Mouse (Mus musculus): ENCODE measurements around the gene Tmem178b.

Tmem178b gene

GRCm38 (mm10) chr6:40161381-40161780 lies 288.3 kb downstream of the Tmem178b start:
- DNase-seq (ENCODE audit: low spot score), result no peak

GRCm38 (mm10) chr6:40173559-40173958 lies 300.5 kb downstream of the Tmem178b start:
- no peak for DNase-seq (ENCODE audit: low spot score)

GRCm38 (mm10) chr6:40177870-40178269 lies 304.8 kb downstream of the Tmem178b start:
- peak; percentile 37 for DNase-seq (ENCODE audit: low spot score)

DNA sequence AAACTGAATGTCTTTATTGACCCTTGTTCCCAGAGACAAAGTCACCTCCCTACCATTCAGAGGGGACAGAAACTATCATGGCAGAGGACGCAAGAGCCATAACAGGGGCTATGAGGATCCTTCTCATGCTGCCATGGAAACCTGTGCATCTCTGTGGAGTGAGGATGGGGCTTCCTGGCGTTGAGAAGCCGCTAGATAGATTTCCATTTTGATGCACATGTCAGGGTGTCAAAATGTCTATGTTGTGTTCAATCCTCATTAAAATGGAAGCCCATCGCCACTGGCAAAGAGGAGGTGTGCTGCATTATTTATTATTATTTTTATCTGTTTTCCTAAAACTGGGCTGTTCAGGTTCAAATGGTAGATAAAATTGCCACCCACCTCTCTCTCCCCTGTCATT lies 307.5 kb downstream of the Tmem178b start:
- DNase-seq (ENCODE audit: low spot score), result no peak

- DNase-seq (ENCODE audit: low spot score), result no peak
Observed at GRCm38 (mm10) chr6:40200661-40201060, 327.6 kb downstream of the Tmem178b start.

DNA sequence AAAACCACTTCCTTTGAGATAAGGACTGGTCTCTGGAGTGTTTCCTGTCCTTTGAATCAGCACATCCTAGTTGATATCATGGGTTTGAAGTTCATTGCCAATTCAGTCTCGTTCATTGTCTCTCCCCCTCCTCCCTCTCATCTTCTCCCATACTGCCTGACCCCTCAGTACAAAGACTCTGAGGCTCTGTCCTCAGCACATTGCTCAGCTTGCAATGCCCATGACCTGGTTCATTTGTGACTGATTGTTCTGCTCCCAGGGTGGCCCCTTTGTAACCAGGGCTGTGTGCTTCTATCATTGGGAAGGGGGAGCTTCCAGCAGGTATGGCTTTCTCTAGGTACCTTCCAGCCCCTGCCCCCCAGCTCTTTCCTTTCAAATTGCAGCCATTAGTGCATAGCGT lies 329.5 kb downstream of the Tmem178b start:
- DNase-seq (ENCODE audit: low spot score), result no peak

- DNase-seq (ENCODE audit: low spot score), result no peak
Observed at GRCm38 (mm10) chr6:40205380-40205779, 332.3 kb downstream of the Tmem178b start.

GRCm38 (mm10) chr6:40208014-40208413 lies 334.9 kb downstream of the Tmem178b start:
- DNase-seq (ENCODE audit: low spot score), result no peak

- DNase-seq (ENCODE audit: low spot score), result no peak
Observed at GRCm38 (mm10) chr6:40209172-40209571, 336.1 kb downstream of the Tmem178b start.

GRCm38 (mm10) chr6:40217154-40217553 lies 344.1 kb downstream of the Tmem178b start:
- no peak for DNase-seq (ENCODE audit: low spot score)

DNA sequence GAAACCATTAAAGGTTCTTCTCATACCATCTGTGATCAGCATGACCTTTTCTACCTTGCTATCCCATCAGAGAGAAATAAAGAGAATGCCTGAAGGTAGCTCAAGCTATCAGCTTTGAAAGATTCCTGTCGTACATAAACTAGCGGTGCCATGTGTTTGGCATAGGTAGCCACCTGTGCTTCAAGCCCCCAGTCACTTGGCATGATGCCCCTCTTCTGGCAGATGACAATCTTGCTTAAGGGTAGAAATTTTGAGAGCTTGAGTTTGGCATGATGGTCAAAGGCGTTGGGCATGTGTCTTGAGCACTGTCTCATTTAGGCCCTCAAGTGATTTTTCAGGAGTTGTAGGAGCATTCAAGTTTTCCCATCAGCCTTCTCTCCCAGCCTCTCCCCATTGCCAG lies 344.6 kb downstream of the Tmem178b start:
- no peak for DNase-seq (ENCODE audit: low spot score)

DNA sequence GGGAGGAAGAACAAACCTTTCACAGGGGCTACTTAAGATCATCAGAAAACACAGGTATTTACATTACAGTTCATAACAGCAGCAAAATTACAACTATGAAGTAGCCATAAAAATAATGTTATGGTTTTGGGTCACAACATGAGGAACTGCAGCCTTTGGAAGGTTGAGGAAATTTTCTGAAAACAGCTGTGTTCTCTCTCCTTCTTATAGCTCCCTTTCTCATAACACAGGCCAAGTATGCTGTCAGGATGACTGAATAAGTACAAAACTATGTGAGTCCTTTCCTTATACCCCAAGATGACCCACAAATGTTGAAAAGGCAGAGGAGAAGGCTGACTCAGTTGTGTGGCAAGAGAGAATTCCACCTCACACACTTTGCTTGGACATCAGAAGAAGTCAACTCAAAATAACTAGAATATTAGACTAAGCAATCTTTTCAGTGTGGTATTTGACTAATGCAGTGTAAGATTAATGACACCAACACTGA lies 347.6 kb downstream of the Tmem178b start:
- DNase-seq (ENCODE audit: low spot score), result no peak

DNA sequence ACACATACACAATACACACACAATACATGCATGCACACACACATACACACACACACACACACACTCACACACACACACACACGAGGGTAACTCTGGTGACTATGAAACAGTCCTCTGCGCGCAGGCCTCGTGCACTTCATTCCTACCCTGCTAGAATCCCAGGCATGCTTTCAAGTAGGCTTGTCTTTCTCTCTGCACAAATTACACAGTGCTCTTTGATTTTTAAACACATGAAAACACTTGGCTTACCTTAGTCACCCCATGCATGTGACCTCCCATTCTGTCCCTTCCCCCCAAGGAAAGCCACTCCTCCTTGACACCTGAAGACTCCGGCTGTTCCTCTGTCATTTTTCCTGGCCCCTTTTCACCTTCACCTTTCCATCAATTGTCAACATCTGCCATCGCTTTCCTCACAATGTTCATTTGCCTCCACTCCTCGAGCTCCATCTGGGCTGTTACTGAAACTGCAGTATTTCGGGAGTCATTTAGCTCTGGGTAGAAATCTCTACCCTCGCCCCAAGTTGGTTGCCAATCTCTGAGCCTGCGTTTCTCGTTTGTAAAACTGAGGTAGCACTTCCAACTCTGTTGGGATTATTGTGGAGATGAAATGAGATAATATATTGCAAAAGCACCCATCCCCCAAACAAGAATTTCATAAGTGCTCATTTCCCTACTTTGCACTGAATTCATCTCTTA lies 352.7 kb downstream of the Tmem178b start:
- no peak for DNase-seq (ENCODE audit: low spot score)

- no peak for DNase-seq (ENCODE audit: low spot score)
Observed at GRCm38 (mm10) chr6:40228981-40229380, 355.9 kb downstream of the Tmem178b start.

GRCm38 (mm10) chr6:40229985-40230384 lies 356.9 kb downstream of the Tmem178b start:
- DNase-seq (ENCODE audit: low spot score), result no peak

- no peak for DNase-seq (ENCODE audit: low spot score)
Observed at GRCm38 (mm10) chr6:40234066-40234465, 361.0 kb downstream of the Tmem178b start.

- DNase-seq (ENCODE audit: low spot score), result peak; percentile 57
Observed at GRCm38 (mm10) chr6:40235793-40236470, 362.9 kb downstream of the Tmem178b start.

GRCm38 (mm10) chr6:40236841-40237765 lies 364.0 kb downstream of the Tmem178b start:
- no peak for DNase-seq (ENCODE audit: low spot score)

- no peak for DNase-seq (ENCODE audit: low spot score)
Observed at GRCm38 (mm10) chr6:40238857-40239256, 365.8 kb downstream of the Tmem178b start.

DNA sequence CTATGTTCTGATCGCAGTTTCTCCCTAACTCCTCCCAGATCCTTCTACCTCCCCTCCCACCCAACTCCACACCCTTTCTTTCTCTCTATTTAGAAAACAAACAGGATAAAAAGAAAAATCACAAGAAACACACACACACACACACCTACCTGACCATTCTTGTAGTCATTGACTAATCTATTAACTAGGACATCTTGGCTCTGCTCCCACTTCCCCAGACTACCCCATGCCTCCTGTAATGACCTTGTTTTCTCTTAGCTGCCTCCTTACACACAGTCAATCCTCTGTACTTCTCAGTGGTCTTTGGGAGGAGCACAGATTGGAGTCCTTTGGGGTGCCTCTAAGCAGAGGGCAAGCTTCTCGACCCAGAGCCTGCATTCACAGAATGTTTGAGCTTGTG lies 367.6 kb downstream of the Tmem178b start:
- DNase-seq (ENCODE audit: low spot score), result no peak

DNA sequence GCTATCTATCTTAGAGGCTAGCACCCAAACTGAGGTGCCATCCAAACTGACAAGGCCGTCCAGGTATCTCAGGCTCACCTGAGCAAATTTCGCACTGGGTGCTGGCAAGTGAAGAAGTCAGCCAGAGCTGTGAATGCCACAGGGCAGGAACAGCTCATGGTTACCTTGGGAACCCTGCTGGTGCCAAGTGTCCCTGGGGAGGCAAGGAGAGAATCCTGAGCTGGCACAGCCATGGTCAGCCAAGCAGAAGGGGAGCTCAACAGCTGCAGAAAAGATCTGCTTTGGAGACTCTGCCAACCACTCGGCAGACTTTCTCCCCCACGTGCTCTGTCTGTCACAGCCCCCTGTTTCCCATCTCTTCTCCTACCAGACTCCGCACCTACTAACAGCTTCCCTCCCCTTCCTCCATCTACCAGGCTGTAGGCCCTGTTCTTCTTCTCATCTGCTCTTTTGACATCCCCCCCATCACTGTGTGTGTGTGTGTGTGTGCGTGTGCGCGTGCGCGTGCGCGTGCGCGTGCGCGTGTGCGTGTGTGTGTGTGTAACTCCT lies 374.4 kb downstream of the Tmem178b start:
- no peak for DNase-seq (ENCODE audit: low spot score)

- no peak for DNase-seq (ENCODE audit: low spot score)
Observed at GRCm38 (mm10) chr6:40249939-40250338, 376.9 kb downstream of the Tmem178b start.

Data from left cerebral cortex, adult 11 months (tissue).